Mouse (Mus musculus) megakaryocyte progenitor cell, adult 5-6 weeks (primary cell): ENCODE results near the gene Plch2. TPM values are rescaled to one million over a fixed set of nuclear protein-coding genes. Genes with fewer than 3 reads are reported as not detected.

Experiments used
- ATAC-seq: replicated peaks from 2 replicates; pipeline ENCODE4 v1.8.0; 2016; ENCODE audit warnings: mild to moderate bottlenecking, moderate TSS enrichment, inconsistent platforms; ENCODE audit not compliant: poor library complexity
- total RNA-seq, 2 experiments: library from RNA; stranded (forward) in 1 of 2; stranded (reverse) in 1 of 2; fragments of 157-497, 149-512 nt in 1 of 2; fragments of 200-1000 nt in 1 of 2; gene quantifications; 2 replicates each; pipeline versions ENCODE4 v1.2.3 to v1.2.4; 2015 to 2017

Plch2 gene
- total RNA-seq, 2 experiments from 2014 or later, result not detected

- no peak for ATAC-seq
Observed at GRCm38 (mm10) chr4:155075137-155075536, 18.6 kb upstream of the Plch2 start.

GRCm38 (mm10) chr4:155074418-155074817, 17.8 kb upstream of the Plch2 start:
- ATAC-seq, result no peak

DNA sequence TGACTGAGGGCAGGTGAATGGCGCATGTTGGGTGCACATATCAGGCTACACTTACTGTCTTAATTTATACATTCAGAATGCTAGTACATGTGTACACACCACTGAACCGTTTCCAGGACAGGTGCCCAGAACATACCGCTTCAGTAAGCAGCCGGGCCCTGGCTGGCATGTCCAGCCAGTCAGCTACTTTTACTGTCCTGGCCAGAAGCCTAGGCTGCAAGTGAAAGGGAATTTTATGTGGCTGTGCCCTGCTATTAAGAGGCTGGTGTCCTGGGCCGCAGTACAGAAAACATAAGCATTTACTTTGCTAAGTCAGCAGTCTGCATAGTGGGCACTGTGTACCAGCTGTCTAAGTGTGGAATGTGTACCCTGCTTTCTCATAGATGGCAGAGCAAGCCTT, 14.3 kb upstream of the Plch2 start:
- no peak for ATAC-seq

GRCm38 (mm10) chr4:155070199-155070598, 13.6 kb upstream of the Plch2 start:
- ATAC-seq, result no peak

DNA sequence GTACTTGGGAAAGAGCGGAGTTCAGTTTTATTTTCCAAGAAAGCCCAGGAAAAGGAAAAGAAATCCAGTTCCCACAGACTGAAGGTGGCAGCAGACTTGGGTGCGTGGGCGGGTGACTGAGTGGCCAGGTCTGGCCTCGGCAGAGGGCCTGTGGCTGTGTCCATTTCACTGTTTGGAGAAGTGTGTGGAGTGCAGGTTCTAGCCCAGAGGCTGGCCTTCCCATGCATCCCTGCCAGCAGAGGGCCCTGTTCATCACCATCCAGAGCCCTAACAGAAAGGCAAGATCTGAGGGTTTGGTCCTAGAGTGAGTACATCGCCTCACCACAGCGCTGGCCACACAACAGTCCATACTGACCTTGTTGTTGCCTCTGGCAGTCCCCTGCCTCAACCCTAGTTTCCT, 12.6 kb upstream of the Plch2 start:
- no peak for ATAC-seq

DNA sequence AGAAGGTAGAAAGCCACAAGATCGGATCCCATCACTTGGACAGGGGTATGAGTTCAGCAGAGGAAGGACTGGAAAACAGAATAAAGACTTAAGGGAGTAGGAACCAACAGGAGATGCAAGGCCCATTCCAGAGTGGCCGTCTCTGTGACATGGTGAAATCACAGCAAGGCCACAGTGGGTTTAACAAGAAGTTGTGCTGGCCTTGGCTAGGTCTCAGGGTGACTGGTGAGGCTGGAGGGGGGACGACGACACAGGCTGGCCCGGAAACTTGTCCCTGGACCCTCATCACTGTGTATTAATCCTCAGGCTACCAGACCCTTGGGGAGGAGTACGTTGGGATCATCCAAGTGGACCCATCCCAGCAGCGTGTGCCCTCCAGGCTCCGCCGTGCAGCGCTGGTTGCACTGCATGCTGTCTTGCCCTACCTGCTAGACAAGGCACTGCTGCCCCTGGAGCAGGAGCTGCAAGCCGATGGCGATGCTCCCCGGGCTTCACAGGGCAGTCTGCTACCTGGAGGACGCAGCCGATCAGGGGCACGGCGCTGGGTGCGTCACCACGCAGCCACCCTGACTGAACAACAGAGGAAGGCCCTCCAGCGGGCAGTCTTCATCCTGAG, 11.9 kb upstream of the Plch2 start:
- no peak for ATAC-seq

DNA sequence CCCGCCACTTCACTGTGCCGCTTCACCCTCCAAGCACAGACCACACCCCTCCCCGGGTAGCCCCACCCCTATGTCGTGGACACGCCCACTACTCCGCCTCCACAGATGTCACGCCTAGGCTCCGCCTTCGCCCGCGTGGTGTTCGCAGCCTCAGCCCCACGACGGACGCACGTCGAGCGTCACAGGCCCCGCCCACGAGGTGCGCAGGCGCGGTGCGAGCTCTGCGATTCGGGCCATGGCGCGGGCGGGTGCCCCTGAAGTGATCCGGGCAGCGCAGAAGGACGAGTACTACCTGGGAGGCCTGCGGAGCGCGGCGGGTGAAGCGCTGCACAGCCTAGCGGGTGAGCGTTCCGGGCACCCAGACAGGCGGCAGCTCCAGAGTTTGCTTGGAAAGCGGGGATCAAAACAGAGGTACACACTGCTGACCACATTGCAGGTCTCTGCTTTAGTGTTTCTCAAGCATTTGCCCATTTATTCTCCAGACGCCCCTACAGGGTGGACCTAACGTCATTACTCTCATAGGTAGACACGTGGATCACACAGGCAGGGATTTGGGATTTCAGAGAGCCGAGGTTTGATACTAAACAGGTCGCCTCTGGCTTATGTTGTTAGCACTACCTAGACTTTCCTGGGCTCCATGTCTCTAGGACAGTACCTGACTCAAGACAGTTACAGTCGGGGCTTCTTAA, 10.4 kb upstream of the Plch2 start, which contains the start of gene Pex10:
Gene Pex10 (plus strand): TSS at position 183 of the 689 bp plus-strand sequence.
- peak; percentile 83 for ATAC-seq

GRCm38 (mm10) chr4:155065970-155066833, 9.6 kb upstream of the Plch2 start:
- peak; percentile 58 for ATAC-seq

DNA sequence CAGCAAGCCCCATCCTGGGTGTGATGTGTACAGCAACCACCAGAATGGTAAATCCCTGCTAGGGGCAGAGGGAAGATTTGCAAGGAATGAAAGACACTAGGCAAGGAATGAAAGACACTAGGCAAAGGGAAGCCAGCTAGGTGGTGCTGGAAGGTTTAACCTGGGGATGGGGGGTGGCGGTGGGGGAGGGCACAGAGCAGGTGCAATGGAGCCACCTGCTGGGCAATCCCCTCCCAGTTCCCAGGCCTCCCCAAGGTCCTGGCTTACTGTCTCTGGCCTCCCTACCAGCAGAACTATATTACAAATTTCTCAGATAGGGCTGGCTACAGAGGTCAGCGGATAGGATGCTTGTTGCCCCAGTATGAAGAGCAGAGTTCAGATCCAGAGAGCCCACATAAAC, 7.9 kb upstream of the Plch2 start:
- ATAC-seq, result no peak

DNA sequence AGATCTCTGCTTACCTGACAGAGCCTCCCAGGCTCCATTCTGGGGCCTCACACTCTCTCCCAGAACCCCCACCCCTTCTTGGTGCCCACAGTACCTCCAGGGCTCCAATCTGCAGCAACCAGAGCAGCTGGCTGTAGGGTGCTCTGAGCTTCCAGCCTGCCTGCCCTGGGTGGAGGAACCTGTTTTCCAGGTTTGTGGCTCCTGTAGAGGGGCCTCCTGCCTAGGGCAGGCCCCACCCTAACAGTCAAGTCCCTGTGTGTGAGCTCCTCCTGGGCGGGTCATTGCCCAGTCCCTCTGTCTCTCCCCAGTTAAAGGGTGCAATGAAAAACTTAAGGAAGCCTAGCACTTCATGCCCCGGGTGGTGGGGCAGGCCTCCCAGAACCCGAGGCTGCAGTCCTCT, 7.3 kb upstream of the Plch2 start:
- no peak for ATAC-seq

DNA sequence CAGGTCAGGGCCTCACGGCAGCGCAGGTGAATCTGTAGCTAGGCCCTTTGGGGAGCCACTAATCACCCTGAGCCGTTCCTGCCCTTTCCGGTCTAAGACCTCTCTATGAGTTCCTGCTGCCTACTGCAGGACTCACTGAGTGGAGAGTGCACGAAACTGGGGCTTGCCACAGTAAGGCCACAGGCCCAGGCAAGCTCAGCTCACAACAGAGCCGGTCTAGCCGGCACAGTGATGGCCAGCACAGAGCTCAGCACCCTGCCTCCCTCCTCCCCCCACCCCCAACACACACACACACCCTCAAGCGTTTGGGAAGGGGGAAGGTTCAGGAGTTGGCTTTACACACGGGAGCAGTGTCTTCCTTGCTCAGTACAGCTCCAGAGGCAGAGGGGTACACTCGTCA, 1.7 kb upstream of the Plch2 start:
- no peak for ATAC-seq

DNA sequence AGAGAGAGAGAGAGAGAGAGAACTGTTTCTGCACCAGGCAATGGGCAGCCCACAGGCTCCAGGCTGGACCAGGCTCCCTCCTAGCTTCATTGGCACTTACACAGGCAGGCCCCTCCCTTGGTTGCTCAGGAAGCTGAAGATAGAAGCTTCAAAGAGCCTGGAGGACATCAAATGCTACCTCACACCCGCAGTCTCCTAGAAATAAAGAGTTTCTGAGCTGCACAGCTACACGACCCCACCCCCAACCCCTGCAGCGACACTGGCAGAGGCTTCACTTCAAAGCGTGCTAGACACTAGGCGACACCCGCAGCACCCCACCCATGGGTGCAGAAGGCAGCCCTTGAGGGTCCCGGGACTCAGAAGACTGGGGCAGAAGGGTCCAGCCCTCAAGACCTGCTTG, 6.5 kb downstream of the Plch2 start:
- no peak for ATAC-seq

DNA sequence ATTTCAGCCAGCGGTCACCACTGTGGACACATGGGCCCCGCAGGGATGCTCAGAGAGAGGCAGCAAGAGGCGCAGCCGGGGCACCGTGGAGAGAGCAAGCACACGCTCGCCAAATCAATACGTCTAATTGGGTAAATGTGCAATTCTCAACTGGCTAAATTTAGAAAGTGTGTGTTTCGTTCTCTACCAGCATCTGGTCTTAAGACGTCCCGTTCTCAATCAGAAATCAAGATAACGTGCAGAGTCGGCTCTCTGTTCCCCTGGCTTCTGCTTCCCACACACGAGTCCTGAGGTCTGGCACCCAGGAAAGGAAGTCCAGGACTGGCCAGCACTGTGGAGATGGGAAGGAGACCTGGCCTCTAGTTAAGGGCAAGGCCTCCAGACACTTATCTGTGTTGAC, 9.9 kb downstream of the Plch2 start:
- no peak for ATAC-seq

DNA sequence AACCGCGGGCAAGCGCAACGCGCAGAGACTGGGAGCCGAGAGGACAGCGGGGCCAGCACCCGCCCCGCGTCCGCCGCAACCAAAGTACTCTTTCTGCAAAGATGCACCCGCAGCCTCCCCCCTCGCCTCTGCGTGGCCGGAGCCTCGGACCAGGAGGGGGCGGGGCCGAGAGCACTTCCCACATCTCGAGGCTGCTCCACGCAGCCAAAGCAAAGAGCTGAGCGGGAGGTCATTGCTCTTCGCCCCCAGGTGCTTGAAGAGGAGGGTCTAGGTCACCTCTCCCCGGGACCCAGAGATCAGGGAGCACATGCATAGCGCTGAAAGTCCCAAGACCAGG, 13.3 kb downstream of the Plch2 start:
- ATAC-seq, result no peak

DNA sequence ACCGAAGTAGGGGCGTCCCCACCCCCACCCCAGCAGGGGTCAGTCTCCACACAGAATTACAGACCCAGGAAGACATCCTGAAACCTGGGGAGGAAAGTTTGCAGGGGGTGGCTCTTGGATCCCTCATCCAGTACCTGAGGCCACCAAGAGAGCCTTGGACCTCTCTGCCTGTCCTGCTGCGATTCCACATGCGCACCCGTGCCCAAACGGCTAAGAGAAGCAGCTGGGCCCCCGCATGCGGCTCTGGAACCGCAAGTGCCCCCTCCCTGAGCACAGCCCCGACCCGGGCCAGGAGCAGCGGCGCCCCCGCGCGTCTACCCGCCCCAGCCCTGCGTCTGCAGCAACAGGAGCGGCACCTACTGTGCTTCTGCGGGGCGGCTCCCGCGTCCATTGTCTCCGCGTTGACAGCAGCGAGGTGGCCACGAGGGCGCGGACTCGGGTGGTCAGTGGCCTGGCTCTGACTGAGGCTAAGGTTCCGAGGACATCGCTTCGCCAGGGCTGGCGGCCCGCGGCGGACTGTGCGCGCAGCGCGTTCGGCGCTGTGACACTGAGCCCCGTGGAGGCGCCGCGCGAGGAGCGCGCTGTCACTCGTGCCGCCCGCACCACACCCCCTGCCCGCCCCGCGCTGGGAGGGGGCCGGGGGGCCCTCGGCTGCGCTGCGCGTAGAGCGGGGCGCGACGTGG, 13.8 kb downstream of the Plch2 start:
- no peak for ATAC-seq

- no peak for ATAC-seq
Observed at GRCm38 (mm10) chr4:155040696-155041095, 15.9 kb downstream of the Plch2 start.

- ATAC-seq, result no peak
Observed at GRCm38 (mm10) chr4:155040197-155040596, 16.4 kb downstream of the Plch2 start.

- no peak for ATAC-seq
Observed at GRCm38 (mm10) chr4:155034787-155035186, 21.8 kb downstream of the Plch2 start.

DNA sequence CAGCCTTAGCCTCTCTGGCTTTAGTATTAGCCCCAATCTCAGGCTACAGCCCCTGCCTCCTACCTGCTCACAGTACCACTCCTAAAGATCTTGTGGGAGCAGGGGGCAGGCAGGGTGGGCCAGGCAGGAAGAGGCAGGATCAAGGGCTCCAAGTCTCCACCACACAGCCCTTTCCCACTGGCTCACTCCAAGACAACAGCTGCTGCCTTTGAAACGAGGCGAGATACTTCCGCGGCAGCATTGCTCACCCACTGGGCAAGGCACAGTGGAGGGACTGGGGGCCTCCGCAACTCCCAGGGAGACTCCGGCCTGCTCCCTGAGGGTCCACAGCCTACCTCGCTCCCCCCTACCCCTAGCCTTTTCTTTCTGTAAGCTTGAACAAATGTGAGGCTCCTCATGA, 22.4 kb downstream of the Plch2 start:
- ATAC-seq, result no peak

GRCm38 (mm10) chr4:155033115-155033514, 23.5 kb downstream of the Plch2 start:
- ATAC-seq, result no peak
